Mouse (Mus musculus): ENCODE data around the gene Atf6b. TPM values are rescaled to one million over a fixed set of nuclear protein-coding genes. Genes with fewer than 3 reads are reported as not detected.

The Atf6b gene
- polyA plus RNA-seq, 2 experiments from 2014 or later, result 15.2 to 20.2 TPM

DNA sequence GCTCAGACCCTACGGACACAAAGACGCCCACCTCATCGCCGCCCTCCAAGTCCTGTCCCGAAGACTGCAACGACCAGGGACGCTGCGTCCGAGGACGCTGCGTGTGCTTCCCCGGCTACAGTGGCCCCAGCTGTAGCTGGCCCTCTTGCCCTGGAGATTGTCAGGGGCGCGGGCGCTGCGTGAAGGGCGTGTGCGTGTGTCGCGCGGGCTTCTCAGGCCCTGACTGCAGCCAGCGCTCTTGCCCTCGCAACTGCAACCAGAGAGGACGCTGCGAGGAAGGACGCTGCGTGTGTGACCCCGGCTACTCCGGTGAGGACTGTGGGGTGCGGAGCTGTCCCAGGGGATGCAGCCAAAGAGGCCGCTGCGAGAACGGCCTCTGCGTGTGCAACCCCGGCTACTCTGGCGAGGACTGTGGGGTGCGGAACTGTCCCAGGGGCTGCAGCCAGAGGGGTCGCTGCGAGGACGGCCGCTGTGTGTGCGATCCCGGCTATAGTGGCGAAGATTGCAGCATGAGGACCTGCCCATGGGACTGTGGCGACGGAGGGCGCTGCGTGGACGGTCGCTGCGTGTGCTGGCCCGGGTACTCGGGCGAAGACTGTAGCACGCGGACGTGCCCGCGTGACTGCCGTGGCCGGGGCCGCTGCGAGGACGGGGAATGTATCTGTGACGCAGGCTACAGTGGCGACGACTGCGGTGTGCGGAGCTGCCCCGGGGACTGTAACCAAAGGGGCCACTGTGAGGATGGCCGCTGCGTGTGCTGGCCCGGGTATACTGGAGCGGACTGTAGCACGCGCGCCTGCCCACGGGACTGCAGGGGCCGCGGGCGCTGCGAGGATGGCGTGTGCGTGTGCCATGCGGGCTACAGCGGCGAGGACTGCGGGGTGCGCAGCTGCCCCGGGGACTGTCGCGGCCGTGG, 24.5 kb downstream of the Atf6b start:
- ATAC-seq, result no peak

DNA sequence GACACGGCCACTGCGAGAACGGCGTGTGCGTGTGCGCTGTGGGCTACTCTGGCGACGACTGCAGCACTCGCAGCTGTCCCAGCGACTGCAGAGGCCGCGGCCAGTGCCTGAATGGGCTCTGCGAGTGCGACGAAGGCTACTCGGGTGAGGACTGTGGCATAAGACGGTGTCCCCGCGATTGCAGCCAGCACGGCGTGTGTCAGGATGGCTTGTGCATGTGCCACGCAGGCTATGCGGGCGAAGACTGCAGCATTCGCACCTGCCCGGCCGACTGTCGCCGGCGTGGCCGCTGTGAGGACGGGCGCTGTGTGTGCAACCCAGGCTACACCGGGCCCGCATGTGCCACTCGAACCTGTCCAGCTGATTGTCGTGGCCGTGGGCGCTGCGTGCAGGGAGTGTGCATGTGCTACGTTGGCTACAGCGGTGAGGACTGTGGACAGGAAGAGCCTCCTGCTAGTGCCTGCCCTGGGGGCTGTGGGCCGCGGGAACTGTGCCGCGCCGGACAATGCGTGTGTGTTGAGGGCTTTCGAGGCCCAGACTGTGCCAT, 25.4 kb downstream of the Atf6b start:
- no peak for ATAC-seq

DNA sequence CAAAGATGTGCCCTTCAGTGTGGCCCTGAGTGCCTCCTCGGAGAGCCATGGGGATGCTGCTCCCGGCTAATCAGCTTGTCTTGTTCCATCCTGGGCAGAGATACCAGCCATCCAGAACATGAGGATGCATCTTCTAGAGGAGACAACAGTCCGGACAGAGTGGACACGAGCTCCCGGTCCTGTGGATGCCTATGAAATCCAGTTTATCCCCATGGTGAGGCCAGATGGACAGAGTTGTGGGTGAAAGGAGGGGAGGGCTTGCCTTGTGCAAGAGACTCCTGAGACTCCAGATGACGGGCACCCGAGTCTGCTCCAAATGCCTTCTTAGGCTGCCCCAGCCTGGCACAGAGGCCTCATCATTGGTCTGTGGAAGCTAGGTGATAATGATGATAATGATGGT, 26.2 kb downstream of the Atf6b start:
- ATAC-seq, result no peak

GRCm38 (mm10) chr17:34674524-34675204, 27.7 kb downstream of the Atf6b start:
- no peak for ATAC-seq

DNA sequence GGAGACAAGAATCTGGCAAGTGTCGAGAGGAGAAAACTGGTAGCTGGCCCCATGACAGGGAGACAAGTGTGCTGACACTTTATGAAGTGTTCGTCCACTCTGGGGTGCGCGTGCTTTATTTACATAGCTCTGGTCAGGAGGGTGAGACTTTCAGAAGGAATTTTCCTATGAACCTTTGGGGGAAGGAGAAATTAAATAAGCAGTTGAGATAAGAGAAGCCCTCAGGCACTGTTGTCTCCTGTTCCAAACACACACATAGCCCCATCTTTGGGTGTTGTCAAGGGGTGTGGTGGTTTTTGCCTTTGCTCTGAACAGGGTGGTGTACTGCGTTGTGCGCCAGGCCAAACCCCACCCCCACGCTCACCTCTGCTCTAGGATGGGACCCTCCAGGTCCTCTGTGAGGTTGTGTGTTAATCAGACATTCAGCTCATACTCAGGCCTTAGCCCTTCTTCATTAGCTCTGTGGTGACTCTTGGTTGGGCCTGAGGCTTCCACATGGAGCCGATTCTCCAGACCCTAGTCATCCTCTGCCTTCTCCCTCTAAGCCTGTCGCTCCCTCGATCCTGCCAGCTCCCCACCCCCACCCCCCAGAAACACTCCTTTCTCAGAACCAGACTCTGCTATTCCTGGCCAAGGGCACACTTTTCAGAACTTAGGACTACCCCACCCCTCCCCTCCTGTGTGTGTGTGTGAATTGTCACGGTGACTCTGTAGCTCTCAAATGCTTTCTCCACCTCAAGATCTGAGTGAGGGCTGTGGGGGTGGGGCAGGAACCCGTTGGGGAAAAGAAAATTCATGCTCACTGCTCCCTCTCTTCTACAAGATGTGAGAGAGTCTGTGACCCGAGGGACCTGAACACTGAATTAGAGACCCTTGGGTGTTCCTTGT, 28.5 kb downstream of the Atf6b start:
- ATAC-seq, result no peak

DNA sequence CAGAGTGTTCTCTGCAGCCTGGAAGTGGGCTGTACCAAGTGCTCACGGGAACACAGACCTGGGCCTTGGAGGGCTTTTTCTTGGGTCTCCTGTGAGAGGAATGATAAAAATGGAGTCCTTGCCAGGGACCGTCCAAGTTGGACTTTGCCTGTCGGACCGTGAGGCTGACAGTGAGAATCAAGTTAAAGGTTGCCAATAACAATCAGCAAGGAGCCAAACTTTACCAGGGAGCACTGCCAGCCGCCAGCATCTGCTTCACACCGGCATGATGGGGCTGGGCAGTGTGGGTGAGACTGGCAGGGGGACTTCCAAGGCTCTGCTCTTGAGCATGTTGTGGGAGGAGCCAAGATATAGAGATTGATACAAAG, 29.1 kb downstream of the Atf6b start:
- ATAC-seq, result no peak

DNA sequence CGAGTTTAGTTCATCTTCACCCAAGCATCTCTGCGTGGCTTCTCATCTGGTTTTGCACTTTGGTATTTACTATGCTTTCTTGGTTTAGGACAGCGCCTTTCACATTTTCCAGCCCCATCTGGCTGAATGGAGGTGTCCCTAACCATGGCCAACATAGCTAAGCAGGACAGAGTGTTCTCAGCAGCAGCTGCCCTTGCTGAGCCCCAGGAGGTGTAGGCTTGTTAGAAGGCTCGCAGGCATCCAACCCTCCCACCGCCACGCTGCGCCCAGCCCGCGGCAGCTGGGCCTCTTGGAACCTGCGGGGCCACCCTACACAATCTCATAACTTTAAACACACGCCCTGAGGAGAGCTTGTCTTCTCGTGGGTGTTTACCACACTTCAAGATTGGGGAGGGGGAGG, 29.7 kb downstream of the Atf6b start:
- ATAC-seq, result no peak

GRCm38 (mm10) chr17:34680191-34680590, 33.2 kb downstream of the Atf6b start:
- ATAC-seq, result no peak

DNA sequence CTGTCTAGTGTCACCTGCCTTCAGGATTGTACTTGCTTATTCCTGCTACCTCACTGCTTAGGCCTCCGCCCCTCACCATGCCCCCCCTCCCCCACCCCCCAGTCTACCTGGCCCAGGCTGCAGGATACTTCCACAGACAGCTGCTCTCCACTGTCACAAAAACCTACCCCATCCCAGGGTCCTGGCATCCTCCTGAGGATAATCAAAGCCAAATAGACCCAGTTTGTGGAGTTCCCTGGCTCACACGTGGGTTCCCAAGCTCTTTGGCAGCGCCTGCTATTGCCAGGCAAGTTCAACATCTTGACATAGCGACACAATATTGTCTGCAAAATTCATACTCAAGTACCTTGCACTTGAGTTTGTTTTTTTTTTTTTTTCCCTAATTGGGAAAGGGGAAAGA, 33.7 kb downstream of the Atf6b start:
- ATAC-seq, result no peak

DNA sequence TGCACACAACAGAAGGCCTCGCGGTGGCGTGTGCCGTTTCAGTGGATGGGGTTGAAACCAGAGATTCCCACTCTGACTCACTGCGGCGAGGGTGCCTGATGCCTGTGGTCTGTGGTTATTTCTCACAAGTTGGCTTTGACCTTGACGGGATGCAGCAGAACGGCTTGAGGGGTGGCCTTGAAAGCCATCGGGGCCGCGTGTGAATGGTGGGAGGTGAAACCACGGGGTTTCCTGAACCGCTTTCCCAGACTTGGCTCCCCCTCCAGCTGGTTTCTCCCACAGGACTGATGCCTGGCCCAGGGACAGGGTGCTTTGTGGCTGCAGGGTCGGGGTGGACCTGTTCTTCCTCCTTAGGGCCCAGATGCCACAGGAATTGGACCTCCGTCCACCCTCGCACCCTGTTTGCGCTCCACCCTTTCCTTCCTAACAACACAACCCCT, 34.2 kb downstream of the Atf6b start:
- ATAC-seq, result no peak

DNA sequence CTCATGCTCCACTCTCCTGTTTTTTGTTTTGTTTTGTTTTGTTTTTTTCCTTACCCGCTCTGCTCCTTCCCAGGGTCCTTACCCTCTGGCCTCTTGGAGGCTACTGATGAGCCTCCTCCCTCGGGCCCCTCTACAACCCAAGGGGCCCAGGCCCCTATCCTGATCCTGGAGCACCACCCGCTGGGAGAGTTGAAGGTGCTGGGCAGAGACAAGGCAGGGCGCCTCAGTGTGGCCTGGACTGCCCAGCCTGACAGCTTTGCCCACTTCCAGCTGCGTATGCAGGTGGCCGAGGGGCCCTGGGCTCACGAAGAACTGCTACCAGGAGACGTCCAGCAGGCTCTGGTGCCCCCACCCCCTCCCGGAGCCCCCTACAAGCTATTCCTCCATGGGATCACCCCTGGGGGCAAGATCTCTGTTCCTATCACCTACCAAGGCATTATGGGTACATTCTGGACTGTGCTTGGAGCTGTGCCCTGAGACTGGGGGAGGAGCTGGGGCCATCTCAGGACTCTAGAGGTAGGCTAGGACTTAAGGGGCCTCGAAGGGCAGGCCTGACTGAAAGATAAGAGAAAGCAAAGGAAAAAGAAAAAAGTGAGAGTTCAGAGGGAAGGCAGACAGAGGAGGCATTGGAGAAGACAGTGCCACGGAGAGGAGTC, 35.1 kb downstream of the Atf6b start:
- no peak for ATAC-seq

DNA sequence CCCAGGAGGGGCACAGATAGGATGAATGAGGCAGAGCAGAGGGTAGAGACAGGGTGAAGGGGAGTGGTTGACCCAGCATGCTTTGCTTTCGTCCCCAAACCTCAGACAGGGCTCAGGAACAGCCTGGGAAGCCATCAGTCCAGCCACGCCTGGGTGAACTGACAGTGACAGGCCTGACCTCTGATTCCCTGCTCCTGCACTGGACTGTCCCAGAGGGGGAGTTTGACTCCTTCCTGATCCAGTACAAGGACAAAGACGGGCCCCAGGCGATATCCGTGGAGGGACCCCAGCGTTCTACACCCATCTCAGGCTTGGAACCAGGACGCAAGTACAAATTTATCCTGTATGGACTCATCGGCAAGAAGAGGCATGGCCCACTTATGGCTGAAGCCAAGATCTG, 36.2 kb downstream of the Atf6b start:
- no peak for ATAC-seq

DNA sequence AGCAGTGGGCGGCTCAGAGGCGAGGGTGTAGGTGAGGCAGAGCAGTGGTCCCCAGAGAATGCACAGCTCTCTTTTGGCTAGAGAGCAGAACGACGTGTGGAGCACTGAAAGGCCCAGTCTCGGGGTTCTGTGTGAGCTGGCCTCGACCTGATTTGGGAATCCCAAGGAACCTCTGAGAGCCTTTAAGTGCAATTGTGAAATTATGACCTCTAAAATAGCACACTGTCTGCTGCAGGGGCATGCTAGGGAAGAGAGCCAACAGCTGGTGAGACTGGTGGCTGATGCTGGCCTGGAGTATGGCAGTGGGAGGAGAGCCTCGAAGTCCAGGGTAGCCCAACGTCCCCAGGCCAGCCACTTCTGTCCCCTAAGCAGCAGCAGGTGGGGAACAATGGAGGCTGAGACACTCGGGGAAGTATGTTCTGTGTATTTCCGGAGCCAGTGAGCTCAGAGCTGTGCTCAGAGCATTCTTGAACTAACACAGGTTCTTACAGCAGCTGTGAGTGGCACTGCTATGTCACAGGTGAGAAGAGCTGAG, 36.8 kb downstream of the Atf6b start:
- no peak for ATAC-seq

DNA sequence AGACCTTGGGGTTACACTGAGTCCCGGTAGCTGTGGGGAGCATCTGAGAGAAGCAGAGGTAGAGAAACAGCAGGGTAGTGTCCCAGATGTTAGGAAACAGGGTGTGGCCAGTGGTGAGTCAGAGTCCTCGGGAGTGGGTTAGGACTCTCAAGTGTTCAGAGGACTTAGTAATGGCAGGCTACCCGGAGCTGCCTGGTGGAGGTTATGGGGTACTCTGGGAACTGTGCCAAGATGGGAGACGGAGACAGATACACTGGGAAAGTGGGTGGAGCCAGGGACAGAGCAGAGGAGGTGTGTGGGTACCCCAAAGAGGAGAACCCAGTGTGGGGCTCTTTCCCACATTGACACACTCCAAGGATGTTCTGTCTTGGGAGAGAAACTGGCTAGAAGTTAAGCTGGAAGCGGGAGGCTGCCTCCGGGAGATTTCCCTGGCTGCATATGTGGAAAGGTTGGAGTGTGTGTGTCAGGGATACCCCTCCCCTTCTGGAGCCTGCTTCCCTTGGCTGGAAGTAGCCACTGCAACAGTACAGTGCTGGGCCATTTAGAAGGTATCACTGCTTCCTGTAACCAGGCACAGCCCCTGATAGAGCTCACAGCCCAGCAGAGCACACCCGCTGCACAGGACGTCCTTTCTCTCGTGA, 37.4 kb downstream of the Atf6b start:
- no peak for ATAC-seq

- no peak for ATAC-seq
These were observed 38.5 kb downstream of the Atf6b start for GRCm38 (mm10) chr17:34685120-34686110.

DNA sequence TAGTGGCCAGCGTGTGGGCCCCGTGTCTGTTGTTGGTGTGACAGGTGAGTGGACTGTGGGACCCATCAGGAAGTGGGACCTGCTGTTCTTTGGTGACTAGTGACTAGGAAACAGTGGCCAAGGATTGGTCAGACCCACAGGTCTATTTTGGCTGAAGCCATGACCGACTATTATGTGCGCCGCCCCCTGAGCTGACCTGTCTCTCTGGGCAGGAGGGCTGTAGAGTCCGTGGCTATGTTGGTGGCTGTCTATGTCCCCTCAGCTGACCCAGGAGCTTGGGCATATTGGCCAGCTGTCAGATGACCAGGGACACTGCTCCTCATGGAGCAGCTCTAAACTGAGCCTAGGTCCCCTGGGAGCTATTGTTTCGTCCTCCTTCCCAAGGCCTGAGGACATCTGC, 41.9 kb downstream of the Atf6b start:
- ATAC-seq, result no peak

DNA sequence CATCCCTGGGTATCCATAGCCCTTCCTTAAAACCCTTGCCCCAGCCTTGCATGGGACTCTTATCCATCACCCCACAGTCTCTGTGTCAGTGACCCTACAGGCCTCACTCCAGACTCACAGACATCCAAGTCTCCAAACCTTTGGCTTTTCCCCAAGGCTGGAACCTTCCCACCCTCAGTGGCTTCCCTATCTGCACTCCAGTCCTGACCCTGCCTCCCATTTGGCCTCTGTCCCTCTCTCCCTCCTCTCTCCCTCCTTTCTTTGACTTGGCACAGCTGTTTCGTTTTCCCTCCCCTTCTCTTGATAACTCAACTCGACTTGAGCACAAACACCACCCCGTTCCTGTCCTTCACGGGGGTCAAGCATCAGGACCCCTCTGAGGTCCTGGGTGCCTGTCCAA, 43.5 kb downstream of the Atf6b start:
- ATAC-seq, result no peak

GRCm38 (mm10) chr17:34692906-34693305, 46.0 kb downstream of the Atf6b start:
- ATAC-seq, result no peak

DNA sequence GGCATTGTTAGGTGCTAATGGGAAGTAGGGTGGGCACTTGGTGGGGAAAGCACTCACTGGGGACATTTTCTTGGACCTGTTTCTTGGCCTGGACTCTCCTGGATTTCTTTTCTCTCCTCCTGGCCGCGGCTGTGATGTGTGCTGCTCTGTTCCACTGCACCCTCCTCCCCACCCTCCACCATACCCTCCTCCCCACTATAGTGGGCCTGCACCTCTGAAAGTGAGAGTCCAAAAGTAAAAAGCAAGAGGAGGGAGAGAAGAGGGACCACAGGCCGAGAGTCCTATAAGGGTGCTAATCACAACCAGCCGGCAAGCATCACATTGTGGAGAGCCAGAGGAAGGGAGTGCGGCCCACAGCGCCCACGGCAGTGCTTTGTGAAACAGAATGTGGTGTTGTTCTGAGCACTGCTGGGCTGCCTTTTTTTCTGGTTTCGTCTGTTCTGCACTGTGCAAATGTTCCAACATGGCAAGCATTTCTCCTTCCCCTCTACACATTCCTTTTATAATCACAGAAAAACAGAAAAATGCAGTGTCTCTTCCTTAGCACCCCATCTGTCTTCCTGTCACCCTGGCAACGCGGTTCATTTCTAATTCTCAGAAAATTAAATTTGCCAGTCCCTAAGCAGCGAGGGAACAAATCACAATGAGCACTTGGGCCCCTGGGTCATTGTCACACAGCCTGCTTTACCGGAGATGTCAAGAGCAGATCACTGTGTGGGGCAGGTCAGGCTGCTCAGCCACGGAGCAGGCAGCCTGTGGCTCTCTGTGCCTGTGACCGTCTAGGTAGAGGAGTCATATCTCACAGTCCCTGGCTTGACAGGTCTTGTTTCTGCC, 52.8 kb downstream of the Atf6b start:
- ATAC-seq, result no peak
